Mouse (Mus musculus) midbrain, embryonic 15.5 days (tissue): ENCODE data around the gene Cpeb3. TPM values are rescaled to one million over a fixed set of nuclear protein-coding genes. Genes with fewer than 3 reads are reported as not detected.
"Not testable (repeated sequence)": the region's sequence is repeated elsewhere in the genome, so short reads cannot be mapped to it uniquely, and the experiment has no call there.

Experiments
- ATAC-seq: fragments of 200-750 bp; cut with Nextera tagmentation; replicated peaks from 2 replicates; pipeline ENCODE4 v1.8.0; 2017; ENCODE audit warnings: moderate TSS enrichment
- H3K27ac ChIP-seq: fragments of 300-500 bp; sonication (generic); 2 replicates; pipeline ENCODE4 v1.5.1; 2015; ENCODE audit warnings: mild to moderate bottlenecking, inconsistent platforms
- H3K27me3 ChIP-seq: fragments of 300-500 bp; sonication (generic); replicated peaks from 2 replicates; pipeline ENCODE4 v1.6.1; 2015; ENCODE audit warnings: inconsistent platforms
- H3K36me3 ChIP-seq: fragments of 300-500 bp; sonication (generic); replicated peaks from 2 replicates; pipeline ENCODE4 v1.6.1; 2015; ENCODE audit warnings: inconsistent platforms
- H3K4me1 ChIP-seq: fragments of 300-500 bp; sonication (generic); 2 replicates; pipeline ENCODE4 v1.6.1; 2015; ENCODE audit warnings: inconsistent platforms
- H3K4me2 ChIP-seq: fragments of 300-500 bp; sonication (generic); 2 replicates; pipeline ENCODE4 v1.6.1; 2015; ENCODE audit warnings: inconsistent platforms, mild to moderate bottlenecking, moderate library complexity
- H3K4me3 ChIP-seq: fragments of 300-500 bp; sonication (generic); 2 replicates; pipeline ENCODE4 v1.5.1; 2015; ENCODE audit warnings: mild to moderate bottlenecking, inconsistent platforms
- H3K9ac ChIP-seq: fragments of 300-500 bp; sonication (generic); 2 replicates; pipeline ENCODE4 v1.6.1; 2015; ENCODE audit warnings: mild to moderate bottlenecking, inconsistent platforms
- H3K9me3 ChIP-seq: fragments of 300-500 bp; sonication (generic); 2 replicates; pipeline ENCODE4 v1.6.1; 2016; ENCODE audit warnings: inconsistent platforms
- WGBS: fragments of 180-500 bp; shearing (Covaris S2); methylation state at CpG from one replicate; pipeline ENCODE4 v1.1.7; 2015; ENCODE audit warnings: mixed read lengths; 5-methylcytosine and 5-hydroxymethylcytosine counted together
- polyA plus RNA-seq: library from polyadenylated mRNA; unstranded; fragments of >200 nt; fragmentation: Nextera tagmentation; extraction: Ambion mirVana; gene quantifications from 2 replicates; pipeline ENCODE4 v1.2.1, GENCODE M21; 2015

Gene Cpeb3
- polyA plus RNA-seq, 1 experiment from 2014 or later, result 14.1 TPM

DNA sequence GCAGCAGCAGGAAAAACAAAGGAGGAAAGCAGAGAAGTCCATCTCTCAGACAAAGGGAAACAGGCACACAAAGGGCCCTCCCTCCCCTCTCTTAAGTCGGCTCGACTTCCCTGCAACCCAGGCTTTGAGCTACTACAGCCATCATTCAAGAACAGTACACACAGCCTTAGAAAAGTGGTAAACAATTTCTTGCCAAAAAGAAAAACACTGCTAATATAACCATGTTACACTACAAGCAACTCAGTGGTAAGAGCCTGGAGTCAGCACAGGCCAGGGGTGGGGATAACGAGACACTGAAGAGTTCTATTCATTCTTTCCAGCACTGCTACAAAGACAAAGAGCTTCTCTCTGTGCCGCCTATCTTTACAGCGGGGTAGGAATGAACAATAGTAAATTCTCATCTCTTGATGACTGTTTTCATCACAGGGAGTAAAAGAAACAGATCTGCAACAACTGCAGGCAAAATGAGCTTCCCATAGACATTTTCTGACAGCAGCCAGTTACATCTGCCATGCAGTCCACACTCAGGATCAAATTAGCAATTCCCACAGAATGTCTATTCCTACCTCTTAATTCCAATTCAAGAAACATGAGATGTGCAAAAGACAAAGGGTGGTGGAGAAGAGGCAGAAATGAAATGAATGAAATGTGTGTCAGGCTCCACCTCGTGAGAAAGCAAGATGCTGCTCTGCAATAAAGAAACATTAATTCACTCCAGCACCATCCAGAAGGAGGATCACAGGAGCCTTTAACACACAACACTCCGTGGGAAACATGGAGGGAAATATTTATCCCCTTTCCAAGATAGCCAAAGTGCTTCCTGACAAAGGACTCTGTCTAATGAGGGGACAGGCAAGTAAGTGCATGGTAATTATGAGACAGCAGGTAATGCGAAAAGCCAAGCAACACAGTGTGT is 118.0 kb downstream of the Cpeb3 start:
- H3K27ac ChIP-seq, result peak overlapping the region; percentile 70
- peaks cover 13% of the 10 kb centered on the region for H3K4me1 ChIP-seq
- no peaks in the 10 kb centered on the region; the same call in 1 of the 2 replicates for H3K36me3 ChIP-seq
- no peak overlapping the region for H3K9ac ChIP-seq
- no peak overlapping the region for H3K4me3 ChIP-seq
- H3K4me2 ChIP-seq, result no peak overlapping the region
- WGBS, result 15% methylated on average over 8 of the region's 8 CpGs
- H3K27me3 ChIP-seq, result no peaks in the 10 kb centered on the region
- ATAC-seq, result peak; percentile 82
- H3K9me3 ChIP-seq, result no peaks in the 10 kb centered on the region

- no peaks in the 10 kb centered on the region; the same call in 1 of the 2 replicates for H3K36me3 ChIP-seq
- WGBS, result 92% methylated on average over 8 of the region's 8 CpGs
- no peak overlapping the region for H3K27ac ChIP-seq
- H3K4me2 ChIP-seq, result no peak overlapping the region
- no peak overlapping the region for H3K4me3 ChIP-seq
- H3K9ac ChIP-seq, result no peak overlapping the region
- no peaks in the 10 kb centered on the region for H3K9me3 ChIP-seq
- no peaks in the 10 kb centered on the region for H3K27me3 ChIP-seq
- peaks cover 13% of the 10 kb centered on the region for H3K4me1 ChIP-seq
- no peak for ATAC-seq
These were observed 120.2 kb downstream of the Cpeb3 start for GRCm38 (mm10) chr19:37088043-37088748.

GRCm38 (mm10) chr19:37084546-37084945 is 123.9 kb downstream of the Cpeb3 start:
- Histone ChIP-seq H3K9me3 (no peaks in the 10 kb centered on the region), H3K36me3 (no peaks in the 10 kb centered on the region; the same call in 1 of the 2 replicates), H3K4me2 (no peak overlapping the region), H3K27ac (no peak overlapping the region), H3K4me1 (no peaks in the 10 kb centered on the region), H3K4me3 (no peak overlapping the region), H3K9ac (no peak overlapping the region), H3K27me3 (no peaks in the 10 kb centered on the region)
- WGBS, result 64% methylated on average over 3 of the region's 3 CpGs
- ATAC-seq, result no peak

DNA sequence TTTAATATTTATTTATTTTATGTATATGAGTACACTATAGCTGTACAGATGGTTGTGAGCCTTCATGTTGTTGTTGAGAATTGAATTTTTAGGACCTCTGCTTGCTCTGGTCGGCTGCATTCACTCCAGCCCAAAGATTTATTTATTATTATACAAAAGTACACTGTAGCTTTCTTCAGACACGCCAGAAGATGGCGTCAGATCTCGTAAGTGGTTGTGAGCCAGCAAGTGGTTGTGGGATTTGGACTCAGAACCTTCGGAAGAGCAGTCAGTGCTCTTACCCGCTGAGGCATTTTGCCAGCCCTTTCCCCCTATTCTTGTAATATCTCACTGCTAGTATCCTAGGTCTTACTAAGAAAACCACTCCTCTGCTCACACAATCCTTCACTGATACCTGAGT is 126.9 kb downstream of the Cpeb3 start:
- WGBS, result 52% methylated on average over 6 of the region's 6 CpGs
- Histone ChIP-seq H3K9me3 (no peaks in the 10 kb centered on the region), H3K9ac (no peak overlapping the region), H3K4me3 (no peak overlapping the region), H3K27me3 (no peaks in the 10 kb centered on the region), H3K27ac (no peak overlapping the region), H3K4me1 (no peaks in the 10 kb centered on the region), H3K36me3 (no peaks in the 10 kb centered on the region), H3K4me2 (no peak overlapping the region)
- ATAC-seq, result no peak

- no peaks in the 10 kb centered on the region for H3K36me3 ChIP-seq
- 76% methylated on average over 6 of the region's 6 CpGs for WGBS
- no peak overlapping the region for H3K27ac ChIP-seq
- H3K9me3 ChIP-seq, result no peaks in the 10 kb centered on the region
- no peak overlapping the region for H3K9ac ChIP-seq
- H3K4me2 ChIP-seq, result no peak overlapping the region
- no peak for ATAC-seq
- no peaks in the 10 kb centered on the region for H3K27me3 ChIP-seq
- H3K4me1 ChIP-seq, result no peaks in the 10 kb centered on the region
- H3K4me3 ChIP-seq, result no peak overlapping the region
These were observed 129.2 kb downstream of the Cpeb3 start for GRCm38 (mm10) chr19:37079151-37079550.

GRCm38 (mm10) chr19:37078571-37078970 is 129.8 kb downstream of the Cpeb3 start:
- no peak overlapping the region for H3K9ac ChIP-seq
- no peak overlapping the region for H3K4me3 ChIP-seq
- 90% methylated on average over 1 of the region's 1 CpGs for WGBS
- ATAC-seq, result no peak
- H3K9me3 ChIP-seq, result no peaks in the 10 kb centered on the region
- no peaks in the 10 kb centered on the region for H3K36me3 ChIP-seq
- no peak overlapping the region for H3K27ac ChIP-seq
- H3K4me1 ChIP-seq, result no peaks in the 10 kb centered on the region
- H3K27me3 ChIP-seq, result no peaks in the 10 kb centered on the region
- H3K4me2 ChIP-seq, result no peak overlapping the region

DNA sequence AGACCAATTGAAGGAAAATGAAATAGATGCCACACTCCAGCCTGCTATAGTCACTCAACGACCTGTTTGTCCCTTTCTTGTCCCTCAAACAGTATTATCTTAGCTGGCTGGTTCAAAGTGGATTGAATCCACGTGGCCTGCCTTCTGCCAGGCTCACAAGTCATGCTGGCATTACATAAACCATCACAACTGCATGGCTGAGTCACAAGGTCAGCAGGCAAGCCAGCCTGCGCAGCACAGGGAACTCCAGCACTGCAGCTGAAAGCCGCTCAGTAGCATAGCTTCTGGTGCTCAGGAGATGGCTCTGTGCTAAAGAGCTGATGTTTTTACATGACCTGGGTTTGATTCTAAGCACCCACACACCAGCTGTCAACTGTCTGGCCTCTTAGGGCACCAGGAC is 130.3 kb downstream of the Cpeb3 start:
- Histone ChIP-seq H3K4me3 (no peak overlapping the region), H3K9me3 (no peaks in the 10 kb centered on the region), H3K27ac (no peak overlapping the region), H3K27me3 (no peaks in the 10 kb centered on the region), H3K4me1 (no peaks in the 10 kb centered on the region), H3K4me2 (no peak overlapping the region), H3K36me3 (no peaks in the 10 kb centered on the region), H3K9ac (no peak overlapping the region)
- no peak for ATAC-seq
- 61% methylated on average over 4 of the region's 4 CpGs for WGBS

DNA sequence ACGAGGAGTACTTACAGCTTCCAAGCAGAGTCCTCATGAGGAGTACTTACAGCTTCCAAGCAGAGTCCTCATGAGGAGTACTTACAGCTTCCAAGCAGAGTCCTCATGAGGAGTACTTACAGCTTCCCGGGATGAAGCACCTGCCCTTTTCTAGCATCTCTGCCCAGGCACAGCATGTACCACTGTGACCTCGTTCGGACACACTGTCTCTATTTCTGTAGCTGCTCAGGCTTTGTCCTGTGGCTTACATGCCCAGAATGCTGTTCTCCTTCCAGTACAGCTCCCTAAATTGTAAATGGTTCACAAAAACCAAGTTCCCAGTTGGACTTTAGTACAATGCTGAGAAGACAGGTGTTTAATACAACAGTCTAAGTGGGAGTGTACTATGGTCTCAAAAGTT is 131.1 kb downstream of the Cpeb3 start:
- H3K36me3 ChIP-seq, H3K4me1 ChIP-seq, ATAC-seq, H3K27ac ChIP-seq, H3K4me2 ChIP-seq, H3K9me3 ChIP-seq, H3K9ac ChIP-seq, H3K4me3 ChIP-seq, H3K27me3 ChIP-seq: not testable (repeated sequence)
- WGBS, result 79% methylated on average over 4 of the region's 4 CpGs

DNA sequence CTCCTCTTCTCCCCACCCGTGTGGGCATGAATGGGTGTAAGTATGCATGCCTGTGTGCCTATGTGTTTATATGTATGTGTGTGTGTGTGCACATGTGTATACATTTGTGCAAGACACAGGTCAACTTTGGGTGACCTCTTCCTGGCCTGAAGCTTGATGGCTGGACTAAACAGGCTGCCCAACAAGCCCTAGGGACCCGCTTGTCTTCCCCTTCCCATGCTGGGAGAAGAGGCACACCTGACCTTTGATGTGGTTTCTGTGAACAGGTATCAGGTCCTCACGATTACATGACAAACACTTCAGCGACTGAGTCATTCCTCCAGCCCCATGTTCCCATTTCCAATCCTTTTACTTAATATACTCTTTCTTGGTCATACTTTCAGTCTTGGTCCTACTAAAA is 131.8 kb downstream of the Cpeb3 start:
- no peaks in the 10 kb centered on the region for H3K36me3 ChIP-seq
- H3K9me3 ChIP-seq, result no peaks in the 10 kb centered on the region
- H3K27ac ChIP-seq, result no peak overlapping the region
- H3K4me2 ChIP-seq, result no peak overlapping the region
- H3K27me3 ChIP-seq, result no peaks in the 10 kb centered on the region
- H3K4me1 ChIP-seq, result no peaks in the 10 kb centered on the region
- no peak overlapping the region for H3K4me3 ChIP-seq
- 93% methylated on average over 4 of the region's 4 CpGs for WGBS
- ATAC-seq, result no peak
- no peak overlapping the region for H3K9ac ChIP-seq

- no peaks in the 10 kb centered on the region for H3K4me1 ChIP-seq
- no peaks in the 10 kb centered on the region for H3K9me3 ChIP-seq
- H3K4me2 ChIP-seq, result no peak overlapping the region
- H3K36me3 ChIP-seq, result no peaks in the 10 kb centered on the region
- H3K27ac ChIP-seq, result no peak overlapping the region
- no peak for ATAC-seq
- no peak overlapping the region for H3K9ac ChIP-seq
- no peak overlapping the region for H3K4me3 ChIP-seq
- WGBS, result 68% methylated on average over 2 of the region's 2 CpGs
- no peaks in the 10 kb centered on the region for H3K27me3 ChIP-seq
These were observed 132.3 kb downstream of the Cpeb3 start for GRCm38 (mm10) chr19:37076116-37076515.

DNA sequence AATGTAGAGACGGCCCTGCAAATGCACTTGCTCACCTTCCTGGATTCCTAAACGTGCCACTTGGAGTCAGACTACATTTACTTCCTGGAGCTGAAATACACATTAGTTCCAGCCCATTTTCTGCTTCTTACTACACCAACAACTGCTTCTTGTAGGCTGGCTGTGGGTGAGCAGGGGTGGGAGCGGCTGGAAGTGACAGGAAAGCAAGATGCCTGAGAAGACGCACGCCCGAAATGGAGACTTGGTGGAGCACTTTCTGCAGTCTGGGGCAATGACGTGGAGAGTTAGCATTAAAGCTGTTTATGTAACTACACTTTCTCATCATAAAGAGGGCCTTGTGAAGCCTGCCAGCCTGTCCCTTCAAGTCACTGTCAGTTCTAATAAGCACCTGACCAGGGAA is 132.7 kb downstream of the Cpeb3 start:
- WGBS, result 78% methylated on average over 7 of the region's 7 CpGs
- Histone ChIP-seq H3K27me3 (no peaks in the 10 kb centered on the region), H3K9ac (no peak overlapping the region), H3K4me3 (no peak overlapping the region), H3K36me3 (no peaks in the 10 kb centered on the region), H3K4me1 (no peaks in the 10 kb centered on the region), H3K9me3 (no peaks in the 10 kb centered on the region), H3K4me2 (no peak overlapping the region), H3K27ac (no peak overlapping the region)
- ATAC-seq, result no peak

GRCm38 (mm10) chr19:37074726-37075125 is 133.7 kb downstream of the Cpeb3 start:
- no peaks in the 10 kb centered on the region for H3K9me3 ChIP-seq
- H3K36me3 ChIP-seq, result no peaks in the 10 kb centered on the region
- 86% methylated on average over 5 of the region's 5 CpGs for WGBS
- no peak overlapping the region for H3K9ac ChIP-seq
- H3K27ac ChIP-seq, result no peak overlapping the region
- H3K4me2 ChIP-seq, result no peak overlapping the region
- no peaks in the 10 kb centered on the region for H3K4me1 ChIP-seq
- no peak for ATAC-seq
- H3K27me3 ChIP-seq, result no peaks in the 10 kb centered on the region
- H3K4me3 ChIP-seq, result no peak overlapping the region
